Mouse (Mus musculus): ENCODE results near the gene Ostf1.

DNA sequence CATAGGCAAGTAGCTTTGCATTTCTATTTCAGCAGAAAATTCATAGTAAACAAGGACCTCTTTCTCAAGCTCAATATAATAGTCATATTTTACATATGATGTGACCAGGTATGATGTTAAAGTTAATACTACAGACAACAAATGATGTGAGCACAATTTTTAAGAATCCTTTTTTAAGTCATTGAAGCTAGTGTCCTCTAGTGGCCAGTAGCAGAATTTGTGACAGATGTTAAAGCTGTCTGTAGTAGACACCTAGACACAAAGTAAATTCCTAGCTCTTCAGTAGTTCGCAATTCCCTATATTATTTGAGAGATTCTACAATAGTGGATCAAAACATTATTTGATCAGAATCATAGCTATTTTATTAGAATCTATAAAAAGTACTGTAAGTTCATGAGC is 73.9 kb downstream of the Ostf1 start:
- TF ChIP-seq CTCF (IDR thresholded peaks at IDR 0.05; ENCODE audit: borderline replicate concordance, control insufficient read depth, extremely low read depth, insufficient read depth, low read length, poor library complexity), result no peak
- no peak for TF ChIP-seq POLR2A (IDR thresholded peaks at IDR 0.05; ENCODE audit: control insufficient read depth, extremely low read depth, insufficient read depth, low read length, poor library complexity)
